Mouse (Mus musculus): ENCODE measurements around the gene Lrp4.

GRCm38 (mm10) chr2:91441715-91442114 is 15.6 kb upstream of the Lrp4 start:
- TF ChIP-seq CTCF (IDR thresholded peaks at IDR 0.05): no peak
- TF ChIP-seq EP300 (IDR thresholded peaks at IDR 0.05): peak; percentile 81

Measured in lung, postnatal 0 days (tissue).